Mouse (Mus musculus): ENCODE results near the gene Thra. TPM values are rescaled to one million over a fixed set of nuclear protein-coding genes. Genes with fewer than 3 reads are reported as not detected.

Gene Thra
- polyA plus RNA-seq, 1 experiment from 2014 or later: 13.3 TPM

- Histone ChIP-seq H3K36me3 (no peaks in the 10 kb centered on the region), H3K4me2 (peak overlapping the region; percentile 94), H3K27me3 (replicated peaks) (no peaks in the 10 kb centered on the region), H3K4me1 (peaks cover 92% of the 10 kb centered on the region), H3K4me3 (peak overlapping the region; percentile 66; the same call in 1 of the 2 replicates), H3K27ac (peak overlapping the region; percentile 78), H3K9me3 (replicated peaks) (no peaks in the 10 kb centered on the region), H3K9ac (peak overlapping the region; percentile 78; the same call in 1 of the 2 replicates)
- WGBS (ENCODE audit: insufficient replicate concordance): 93% methylated on average over 5 of the region's 5 CpGs
- no peak for ATAC-seq
Measured at GRCm38 (mm10) chr11:98788139-98788538, 47.7 kb downstream of the Thra start.

- Histone ChIP-seq H3K9ac (peak overlapping the region; percentile 78), H3K4me1 (peaks cover 90% of the 10 kb centered on the region), H3K4me3 (peak overlapping the region; percentile 66), H3K36me3 (no peaks in the 10 kb centered on the region), H3K27ac (peak overlapping the region; percentile 78), H3K9me3 (replicated peaks) (no peaks in the 10 kb centered on the region), H3K4me2 (peak overlapping the region; percentile 94), H3K27me3 (replicated peaks) (no peaks in the 10 kb centered on the region)
- peak; percentile 82 for ATAC-seq
- WGBS (ENCODE audit: insufficient replicate concordance): 11% methylated on average over 17 of the region's 18 CpGs
Measured at GRCm38 (mm10) chr11:98788550-98789218, 48.2 kb downstream of the Thra start.

- H3K4me3 ChIP-seq: peak overlapping the region; percentile 66
- peaks cover 90% of the 10 kb centered on the region for H3K4me1 ChIP-seq
- ATAC-seq: peak; percentile 33; the same call in 1 of the 2 replicates
- peak overlapping the region; percentile 78 for H3K9ac ChIP-seq
- no peaks in the 10 kb centered on the region for H3K36me3 ChIP-seq
- peak overlapping the region; percentile 78 for H3K27ac ChIP-seq
- H3K27me3 ChIP-seq (replicated peaks): no peaks in the 10 kb centered on the region
- WGBS (ENCODE audit: insufficient replicate concordance): 1% methylated on average over 25 of the region's 25 CpGs
- peak overlapping the region; percentile 94 for H3K4me2 ChIP-seq
- H3K9me3 ChIP-seq (replicated peaks): no peaks in the 10 kb centered on the region
Measured at GRCm38 (mm10) chr11:98789219-98789807, 48.9 kb downstream of the Thra start.

- Histone ChIP-seq H3K36me3 (no peaks in the 10 kb centered on the region), H3K4me1 (peaks cover 89% of the 10 kb centered on the region), H3K27me3 (replicated peaks) (no peaks in the 10 kb centered on the region), H3K4me3 (peak overlapping the region; percentile 66), H3K9ac (peak overlapping the region; percentile 78), H3K27ac (no peak overlapping the region), H3K4me2 (peak overlapping the region; percentile 94), H3K9me3 (replicated peaks) (no peaks in the 10 kb centered on the region)
- no peak for ATAC-seq
- WGBS (ENCODE audit: insufficient replicate concordance): 23% methylated on average over 5 of the region's 5 CpGs
Measured at GRCm38 (mm10) chr11:98789824-98790223, 49.4 kb downstream of the Thra start.

GRCm38 (mm10) chr11:98790631-98791205 lies 50.3 kb downstream of the Thra start:
- no peaks in the 10 kb centered on the region for H3K27me3 ChIP-seq (replicated peaks)
- no peaks in the 10 kb centered on the region for H3K36me3 ChIP-seq
- WGBS (ENCODE audit: insufficient replicate concordance): 82% methylated on average over 5 of the region's 5 CpGs
- H3K27ac ChIP-seq: no peak overlapping the region
- H3K9me3 ChIP-seq (replicated peaks): no peaks in the 10 kb centered on the region
- ATAC-seq: no peak
- H3K9ac ChIP-seq: no peak overlapping the region
- H3K4me1 ChIP-seq: peaks cover 80% of the 10 kb centered on the region
- no peak overlapping the region for H3K4me2 ChIP-seq
- no peak overlapping the region for H3K4me3 ChIP-seq

- ATAC-seq: no peak
- no peak overlapping the region for H3K4me3 ChIP-seq
- no peaks in the 10 kb centered on the region for H3K9me3 ChIP-seq (replicated peaks)
- no peaks in the 10 kb centered on the region for H3K36me3 ChIP-seq
- WGBS (ENCODE audit: insufficient replicate concordance): 69% methylated on average over 1 of the region's 1 CpGs
- peaks cover 78% of the 10 kb centered on the region for H3K4me1 ChIP-seq
- H3K4me2 ChIP-seq: no peak overlapping the region
- no peak overlapping the region for H3K9ac ChIP-seq
- no peak overlapping the region for H3K27ac ChIP-seq
- no peaks in the 10 kb centered on the region for H3K27me3 ChIP-seq (replicated peaks)
Measured at GRCm38 (mm10) chr11:98791448-98791847, 51.0 kb downstream of the Thra start.

- H3K4me1 ChIP-seq: peaks cover 78% of the 10 kb centered on the region
- no peak overlapping the region for H3K9ac ChIP-seq
- no peaks in the 10 kb centered on the region for H3K27me3 ChIP-seq (replicated peaks)
- H3K4me2 ChIP-seq: no peak overlapping the region
- H3K9me3 ChIP-seq (replicated peaks): no peaks in the 10 kb centered on the region
- no peak overlapping the region for H3K27ac ChIP-seq
- H3K4me3 ChIP-seq: no peak overlapping the region
- no peak for ATAC-seq
- no peaks in the 10 kb centered on the region for H3K36me3 ChIP-seq
- 32% methylated on average over 4 of the region's 4 CpGs for whole genome bisulfite sequencing (ENCODE audit: insufficient replicate concordance)
Measured at GRCm38 (mm10) chr11:98792081-98792480, 51.6 kb downstream of the Thra start.

GRCm38 (mm10) chr11:98794469-98795014 lies 54.1 kb downstream of the Thra start:
- WGBS (ENCODE audit: insufficient replicate concordance): under 1% methylated on average over 30 of the region's 30 CpGs
- H3K4me2 ChIP-seq: peak overlapping the region; percentile 96
- peak overlapping the region; percentile 91 for H3K4me3 ChIP-seq
- H3K27me3 ChIP-seq (replicated peaks): no peaks in the 10 kb centered on the region
- peaks cover 73% of the 10 kb centered on the region for H3K4me1 ChIP-seq
- no peaks in the 10 kb centered on the region for H3K9me3 ChIP-seq (replicated peaks)
- peaks cover 22% of the 10 kb centered on the region for H3K36me3 ChIP-seq
- H3K9ac ChIP-seq: peak overlapping the region; percentile 99
- peak; percentile 68 for ATAC-seq
- H3K27ac ChIP-seq: peak overlapping the region; percentile 98

- Histone ChIP-seq H3K9ac (peak within 1 kb of the TSS; percentile 99), H3K27me3 (replicated peaks) (no peaks in the 10 kb centered on the region), H3K36me3 (peaks cover 28% of the 10 kb centered on the region), H3K4me1 (peaks cover 67% of the 10 kb centered on the region), H3K4me2 (peak within 1 kb of the TSS; percentile 96), H3K4me3 (peak within 1 kb of the TSS; percentile 91), H3K27ac (peak within 1 kb of the TSS; percentile 98), H3K9me3 (replicated peaks) (no peaks in the 10 kb centered on the region)
- ATAC-seq: peak; percentile 75
- WGBS (ENCODE audit: insufficient replicate concordance): under 1% methylated on average over 55 of the region's 89 CpGs
Measured at GRCm38 (mm10) chr11:98795015-98795713, 54.7 kb downstream of the Thra start, which contains the start of gene Msl1. Gene Msl1 (plus strand): TSS chr11:98795516.

GRCm38 (mm10) chr11:98795714-98796514 lies 55.5 kb downstream of the Thra start:
- H3K4me3 ChIP-seq: peak overlapping the region; percentile 91

More at GRCm38 (mm10) chr11:98795714-98796514, 55.5 kb downstream of the Thra start:
- Histone ChIP-seq H3K4me1 (peaks cover 59% of the 10 kb centered on the region), H3K4me2 (peak overlapping the region; percentile 96), H3K36me3 (peaks cover 36% of the 10 kb centered on the region), H3K27me3 (replicated peaks) (no peaks in the 10 kb centered on the region), H3K9ac (peak overlapping the region; percentile 99), H3K27ac (peak overlapping the region; percentile 98), H3K9me3 (replicated peaks) (no peaks in the 10 kb centered on the region)
- ATAC-seq: peak; percentile 66
- WGBS (ENCODE audit: insufficient replicate concordance): under 1% methylated on average over 71 of the region's 74 CpGs

Data from liver, embryonic 12.5 days (tissue).